Mouse (Mus musculus) lung, adult 18-20 months (tissue): Measurements from ENCODE around the gene Zzef1.

ENCODE experiments used
- DNase-seq, 2 experiments: peaks; one replicate each; pipeline ENCODE4 v3.0.0; 2022; ENCODE audit warnings: mixed read lengths in 2 of 2

Gene Zzef1

DNA sequence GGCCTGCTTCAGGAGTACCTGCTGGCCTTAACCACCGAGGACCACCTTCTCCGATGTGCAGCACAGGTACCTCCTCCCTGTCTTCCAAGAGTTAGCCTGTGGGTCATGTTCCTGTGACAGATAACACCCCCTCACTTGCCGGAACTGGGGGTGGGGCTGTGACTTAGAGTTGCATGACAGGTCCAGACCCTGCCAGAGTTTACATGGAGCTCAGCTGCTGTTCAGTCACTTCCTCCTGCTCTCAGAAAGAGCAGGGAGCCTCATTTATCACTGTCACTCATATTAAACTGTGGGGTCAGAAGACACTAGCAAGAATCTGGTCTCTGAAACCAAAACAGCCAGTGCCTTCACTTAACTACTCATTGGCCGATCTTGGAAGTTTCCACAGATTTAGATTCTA, 127.1 kb downstream of the Zzef1 start:
- DNase-seq, result peak in 1 of 2 experiments; percentile 29

DNA sequence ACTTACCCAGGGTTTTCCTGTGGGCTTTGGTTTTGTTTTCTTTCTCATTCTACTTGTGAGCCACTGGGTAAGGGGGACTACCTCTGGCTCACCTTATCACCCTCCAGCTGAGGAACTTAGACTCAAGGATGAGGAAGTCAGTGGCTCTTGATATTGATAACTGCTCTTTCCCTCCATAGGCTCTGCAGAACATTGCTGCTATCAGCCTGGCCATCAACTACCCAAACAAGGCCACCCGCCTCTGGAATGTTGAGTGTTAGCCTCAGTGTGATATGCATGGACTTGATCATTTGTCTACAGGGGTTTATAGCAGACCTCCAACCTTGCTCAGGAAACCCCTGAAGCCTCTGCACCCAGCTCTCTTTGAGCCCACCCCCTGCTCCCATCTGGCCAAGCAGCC, 128.4 kb downstream of the Zzef1 start:
- DNase-seq, result no peak

GRCm38 (mm10) chr11:72925067-72925466, 129.0 kb downstream of the Zzef1 start:
- DNase-seq, result no peak

GRCm38 (mm10) chr11:72926226-72926890, 130.3 kb downstream of the Zzef1 start:
- peak; percentile 63 to 64 for DNase-seq

DNA sequence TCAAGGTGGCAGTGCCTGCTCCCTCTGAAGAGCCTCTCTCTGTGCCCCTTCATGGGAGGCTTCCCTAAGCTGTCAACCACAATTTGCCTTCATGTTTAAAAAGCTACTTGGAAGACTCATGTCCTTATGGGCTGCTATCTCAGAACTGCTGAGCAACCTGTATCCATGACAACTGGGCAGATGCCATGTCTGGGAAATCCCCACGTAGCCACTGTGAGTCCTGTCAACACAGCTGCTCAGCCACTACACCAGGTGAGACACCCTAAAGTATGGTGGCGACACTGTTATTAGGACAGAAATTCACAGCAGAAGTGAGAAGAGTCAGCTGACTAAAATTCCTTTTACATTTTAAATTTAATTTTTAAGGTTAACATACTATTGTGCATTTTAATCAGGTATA, 132.5 kb downstream of the Zzef1 start:
- DNase-seq, result no peak

GRCm38 (mm10) chr11:72940208-72941143, 144.4 kb downstream of the Zzef1 start:
- peak; percentile 63 to 76 for DNase-seq

GRCm38 (mm10) chr11:72944996-72945793, 149.2 kb downstream of the Zzef1 start:
- peak in 1 of 2 experiments; percentile 51 for DNase-seq

DNA sequence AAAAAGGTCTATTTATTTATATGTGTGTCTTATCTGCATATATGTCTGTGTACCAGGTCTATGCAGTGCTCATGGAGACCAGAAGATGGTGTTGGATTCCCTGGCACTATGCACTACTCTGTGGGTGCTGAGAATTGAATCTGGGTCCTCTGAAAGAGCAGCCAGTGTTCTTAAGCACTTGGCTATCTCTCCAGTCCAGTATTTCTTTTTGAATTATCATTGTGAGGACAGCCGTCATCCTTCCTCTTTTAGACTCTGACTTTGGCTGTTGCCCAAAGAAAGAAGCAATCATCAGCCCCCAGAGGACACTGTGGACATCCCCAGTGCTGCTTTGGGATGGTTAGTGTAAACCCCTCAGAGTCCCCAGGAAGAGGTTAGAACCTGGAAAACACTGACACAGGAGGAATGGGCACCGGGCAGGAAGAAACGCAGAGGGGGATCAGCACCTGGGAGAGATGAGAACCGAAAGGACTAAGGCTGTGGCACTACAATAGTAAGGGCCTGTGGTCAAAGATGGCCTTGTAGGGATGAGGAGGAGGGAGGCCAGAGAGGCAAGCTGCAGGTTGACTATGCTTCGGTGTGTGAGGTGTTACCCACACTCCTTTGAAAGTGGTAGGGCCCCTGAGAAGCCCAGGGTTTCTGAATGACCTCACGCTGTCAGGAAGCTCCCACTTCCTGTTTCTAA, 150.0 kb downstream of the Zzef1 start:
- DNase-seq, result peak; percentile 53 to 75

- no peak for DNase-seq
Measured at GRCm38 (mm10) chr11:72946560-72947119, 150.6 kb downstream of the Zzef1 start.

DNA sequence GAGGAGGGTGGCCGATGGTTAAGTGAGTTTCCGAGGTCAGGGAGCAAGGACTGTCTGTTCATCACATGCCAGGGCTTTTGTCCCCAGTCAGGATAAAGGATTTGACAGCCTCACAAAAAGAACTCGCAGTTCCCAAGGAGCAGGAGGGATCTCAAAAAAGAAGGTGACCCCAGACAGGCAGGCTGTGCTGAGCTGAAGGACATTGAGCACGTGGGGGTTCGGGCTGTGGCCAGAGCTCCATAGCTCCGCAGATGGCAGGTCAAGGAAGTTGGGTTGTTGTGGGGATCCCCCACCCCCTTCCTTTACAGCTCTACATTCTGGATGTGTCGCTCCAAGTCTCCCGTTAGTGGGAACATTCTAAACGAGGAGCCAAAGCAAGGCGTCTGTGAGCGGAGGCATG, 151.8 kb downstream of the Zzef1 start:
- DNase-seq, result no peak

DNA sequence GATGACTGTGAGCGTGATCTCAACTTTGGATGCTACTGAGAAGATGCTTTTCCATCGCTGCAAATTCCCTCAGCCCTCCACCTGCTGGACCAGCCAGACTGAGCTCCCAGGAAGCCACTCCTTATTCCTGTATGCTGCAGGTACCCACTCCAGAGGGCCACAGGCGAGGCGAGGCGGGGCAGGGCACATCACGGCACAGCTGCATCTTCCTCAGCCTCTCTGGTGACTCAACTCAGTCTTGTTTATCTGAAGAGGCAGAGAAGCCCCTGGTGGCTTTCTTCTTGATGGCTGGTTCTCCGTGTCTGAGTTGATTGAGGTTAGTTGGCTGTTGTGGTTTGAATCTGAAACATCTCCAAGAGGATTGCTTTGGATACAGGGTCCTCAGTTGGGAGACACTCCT, 152.2 kb downstream of the Zzef1 start:
- no peak for DNase-seq

- DNase-seq, result peak; percentile 78 to 87
Measured at GRCm38 (mm10) chr11:72951137-72952000, 155.3 kb downstream of the Zzef1 start.

DNA sequence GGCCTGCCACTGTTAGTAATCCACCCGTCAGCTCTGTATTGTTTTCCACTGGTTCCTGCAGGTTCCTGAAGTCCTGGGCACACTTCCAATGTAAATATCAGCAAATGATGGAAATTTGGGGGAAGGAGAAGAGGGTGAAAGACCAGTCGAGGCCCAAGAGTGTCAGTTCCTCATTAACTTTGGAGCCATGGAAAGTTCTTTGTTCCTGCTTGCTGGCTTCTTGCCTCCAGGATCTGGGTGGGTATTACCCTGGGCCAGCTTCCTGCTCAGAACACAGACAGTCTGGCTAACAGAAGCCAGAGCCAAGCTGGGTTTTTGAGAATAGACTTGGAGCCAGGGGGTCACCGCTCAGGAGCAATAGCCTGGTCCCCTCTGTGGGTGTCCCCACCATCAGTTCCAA, 156.2 kb downstream of the Zzef1 start:
- DNase-seq, result peak; percentile 75 to 86

DNA sequence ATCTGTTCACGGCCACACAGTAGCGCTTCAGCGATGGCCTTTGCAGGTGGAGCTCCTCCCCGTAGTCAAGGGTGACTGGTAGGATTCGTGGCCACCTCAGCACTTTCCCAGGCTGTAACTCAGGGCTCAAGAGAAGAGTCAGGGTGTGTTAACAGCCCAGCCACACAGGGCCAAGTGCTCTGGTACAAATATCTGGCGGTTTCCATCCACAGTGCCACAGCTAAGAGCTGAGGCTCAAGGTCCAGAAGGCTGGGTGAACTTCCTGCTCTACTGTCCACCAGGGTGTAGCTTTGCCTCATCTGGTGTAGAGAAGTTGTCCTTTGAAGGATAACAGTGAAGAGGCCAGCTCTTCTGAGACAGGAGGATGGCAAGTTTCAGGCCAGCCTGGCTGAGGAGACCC, 156.7 kb downstream of the Zzef1 start:
- no peak for DNase-seq

GRCm38 (mm10) chr11:72953116-72953439, 157.1 kb downstream of the Zzef1 start:
- no peak for DNase-seq

DNA sequence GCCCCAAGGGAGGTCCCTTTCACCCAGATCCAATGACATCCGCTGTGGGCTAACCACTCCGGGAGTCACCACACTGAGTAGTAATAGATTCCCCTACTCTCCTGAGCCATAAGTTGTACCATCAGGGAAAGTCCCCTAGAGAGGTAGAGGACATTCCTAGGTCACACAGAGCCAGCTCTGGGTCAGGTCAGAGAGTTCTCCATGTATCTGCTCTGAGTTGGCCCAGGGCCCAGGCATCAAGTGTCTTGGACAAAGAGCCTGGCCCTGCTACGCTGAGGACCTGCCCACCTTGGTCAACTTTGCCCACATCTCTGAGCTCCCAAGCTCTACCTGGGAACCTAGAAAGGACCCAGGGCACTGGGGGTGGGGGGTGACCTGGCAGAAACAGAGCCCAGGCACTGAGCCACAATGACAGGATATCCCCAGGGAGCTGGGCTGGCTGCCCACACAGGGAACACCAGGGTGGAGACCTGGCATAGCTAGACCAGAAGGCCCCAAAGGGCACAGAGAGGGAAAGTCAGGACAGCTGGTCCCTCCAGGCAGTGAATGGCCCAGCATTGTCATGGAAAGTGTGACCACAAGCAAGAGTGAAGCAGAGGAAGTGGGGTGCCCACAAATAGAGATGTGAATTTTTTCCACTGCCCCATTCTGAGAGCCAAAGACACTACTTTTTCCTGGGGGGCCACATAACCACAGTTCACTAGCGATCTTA, 157.6 kb downstream of the Zzef1 start:
- DNase-seq, result peak; percentile 88 to 93

GRCm38 (mm10) chr11:72954216-72954615, 158.2 kb downstream of the Zzef1 start:
- DNase-seq, result no peak

DNA sequence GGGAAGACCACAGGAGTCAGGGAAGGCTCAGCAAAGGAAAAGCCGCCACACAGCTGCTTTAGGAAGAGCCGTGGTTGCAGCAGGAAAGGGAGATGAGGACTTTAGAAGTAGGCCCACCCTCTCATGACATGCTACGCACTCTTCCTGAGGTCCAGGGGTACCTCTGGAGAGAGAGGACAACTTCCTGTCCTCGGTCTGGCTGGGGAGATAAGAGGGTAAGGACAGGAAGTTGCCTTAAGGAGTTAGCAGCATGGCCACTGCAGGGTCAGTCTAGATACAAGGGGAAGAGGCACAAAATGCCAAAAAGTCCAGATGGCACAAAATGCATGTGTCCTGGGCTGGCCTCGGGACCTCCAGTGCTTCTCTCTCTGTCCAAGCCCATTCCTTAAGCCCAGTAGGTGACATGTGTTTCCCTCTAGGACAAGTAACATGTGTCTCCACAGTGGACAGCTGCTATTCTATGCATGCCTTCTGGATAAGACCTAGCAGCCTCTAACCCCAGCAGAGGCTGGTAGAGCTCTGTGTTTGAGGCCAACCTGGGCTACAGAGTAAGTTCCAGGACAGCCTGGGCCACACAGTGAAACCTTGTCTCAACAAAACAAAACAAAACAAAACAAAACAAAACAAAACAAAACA, 159.4 kb downstream of the Zzef1 start:
- peak in 1 of 2 experiments; percentile 45 for DNase-seq

DNA sequence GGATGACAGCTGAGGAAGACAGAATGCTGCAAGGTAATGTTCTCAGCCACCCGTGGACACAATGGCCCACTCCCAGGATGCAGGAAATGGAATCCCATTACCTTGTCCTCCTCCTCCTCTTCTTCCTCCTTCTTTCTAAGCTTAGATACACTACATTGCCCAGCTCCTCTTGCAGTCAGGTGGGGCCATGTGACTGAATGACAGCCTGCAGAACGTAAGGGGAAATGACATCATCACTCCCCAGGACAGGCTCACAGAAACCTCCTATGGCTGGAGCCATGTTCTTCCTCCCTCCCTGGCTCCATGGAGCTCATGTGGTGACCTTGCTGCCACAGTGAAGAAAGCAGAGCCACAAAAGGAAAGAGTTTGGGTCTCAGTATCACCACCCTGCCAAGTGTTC, 161.3 kb downstream of the Zzef1 start:
- no peak for DNase-seq
